Mouse (Mus musculus): ENCODE measurements around the gene Nfkbie.

Nfkbie gene

GRCm38 (mm10) chr17:45559732-45560525 is 4.4 kb downstream of the Nfkbie start:
- DNase-seq (ENCODE audit: low read depth, low spot score) = no peak

- DNase-seq (ENCODE audit: low read depth, low spot score) = no peak
Observed at GRCm38 (mm10) chr17:45563216-45563615, 7.7 kb downstream of the Nfkbie start.

GRCm38 (mm10) chr17:45563655-45564530 is 8.4 kb downstream of the Nfkbie start, which contains the start of gene Slc35b2:
Slc35b2 (plus strand) TSS chr17:45563874.
- DNase-seq (ENCODE audit: low read depth, low spot score) = peak; percentile 79

GRCm38 (mm10) chr17:45564531-45565084 is 9.1 kb downstream of the Nfkbie start:
- no peak for DNase-seq (ENCODE audit: low read depth, low spot score)

GRCm38 (mm10) chr17:45565103-45565502 is 9.6 kb downstream of the Nfkbie start:
- no peak for DNase-seq (ENCODE audit: low read depth, low spot score)

GRCm38 (mm10) chr17:45566031-45566359 is 10.5 kb downstream of the Nfkbie start:
- DNase-seq (ENCODE audit: low read depth, low spot score) = no peak

GRCm38 (mm10) chr17:45566360-45567161 is 11.1 kb downstream of the Nfkbie start:
- DNase-seq (ENCODE audit: low read depth, low spot score) = no peak

- no peak for DNase-seq (ENCODE audit: low read depth, low spot score)
Observed at GRCm38 (mm10) chr17:45567162-45567601, 11.7 kb downstream of the Nfkbie start.

- no peak for DNase-seq (ENCODE audit: low read depth, low spot score)
Observed at GRCm38 (mm10) chr17:45568990-45569389, 13.5 kb downstream of the Nfkbie start.

GRCm38 (mm10) chr17:45569999-45570398 is 14.5 kb downstream of the Nfkbie start:
- DNase-seq (ENCODE audit: low read depth, low spot score) = no peak

- DNase-seq (ENCODE audit: low read depth, low spot score) = no peak
Observed at GRCm38 (mm10) chr17:45572103-45573086, 16.9 kb downstream of the Nfkbie start.

- DNase-seq (ENCODE audit: low read depth, low spot score) = peak; percentile 89
Observed at GRCm38 (mm10) chr17:45573087-45573779, 17.7 kb downstream of the Nfkbie start, which contains the start of gene Hsp90ab1. Hsp90ab1 (minus strand) TSS chr17:45573271.

GRCm38 (mm10) chr17:45573780-45574123 is 18.2 kb downstream of the Nfkbie start:
- peak; percentile 83 for DNase-seq (ENCODE audit: low read depth, low spot score)

GRCm38 (mm10) chr17:45574129-45574761 is 18.7 kb downstream of the Nfkbie start:
- no peak for DNase-seq (ENCODE audit: low read depth, low spot score)

GRCm38 (mm10) chr17:45575123-45575897 is 19.8 kb downstream of the Nfkbie start:
- no peak for DNase-seq (ENCODE audit: low read depth, low spot score)

- no peak for DNase-seq (ENCODE audit: low read depth, low spot score)
Observed at GRCm38 (mm10) chr17:45578242-45578641, 22.7 kb downstream of the Nfkbie start.

GRCm38 (mm10) chr17:45578843-45579242 is 23.3 kb downstream of the Nfkbie start:
- DNase-seq (ENCODE audit: low read depth, low spot score) = no peak

GRCm38 (mm10) chr17:45579554-45579953 is 24.1 kb downstream of the Nfkbie start:
- DNase-seq (ENCODE audit: low read depth, low spot score) = no peak
